Comparison of ENCODE assay signal across 1 mouse cellular context in genomic region chr11:69431829-69432639, GRCm38 (mm10).
A peak's percentile ranks its signal among the peaks of the same experiment; 100 is the strongest.
TF ChIP-seq lines count a peak whose summit lies in the region.

No protein-coding gene starts in this region.

TF ChIP-seq in CH12.LX, 34 proteins besides CTCF, POLR2A, EP300 and RAD21 (continued from another document):
- 0 out of 2 replicates have a peak, but pooled peaks have one; percentile 40 for TF ChIP-seq HCFC1 (IDR thresholded peaks at IDR 0.05; ENCODE audit: low read depth, low read length)
- 0 out of 2 replicates have a peak, but pooled peaks have one; percentile 8 for TF ChIP-seq RCOR1 (conservative IDR thresholded peaks at IDR 0.05; ENCODE audit: low read depth, low read length)
- TF ChIP-seq ZNF384 (IDR thresholded peaks at IDR 0.05; ENCODE audit: low read depth, low read length): no peak
- peak; percentile 75; the same call in 1 of the 2 replicates for TF ChIP-seq SIN3A (IDR thresholded peaks at IDR 0.05; ENCODE audit: low read length)
- peak; percentile 91 for TF ChIP-seq MYC (IDR thresholded peaks at IDR 0.05; ENCODE audit: low read depth, low read length)
- no peak for TF ChIP-seq GABPA (IDR thresholded peaks at IDR 0.05; ENCODE audit: insufficient replicate concordance, low read depth, low read length)
- TF ChIP-seq CHD1 (IDR thresholded peaks at IDR 0.05; ENCODE audit: low read depth, low read length): no peak
- no peak for TF ChIP-seq POLR2AphosphoS2 (IDR thresholded peaks at IDR 0.05; ENCODE audit: low read depth, low read length)
- TF ChIP-seq TCF12 (IDR thresholded peaks at IDR 0.05; ENCODE audit: low read depth, low read length): no peak
- no peak for TF ChIP-seq KAT2A (IDR thresholded peaks at IDR 0.05; ENCODE audit: insufficient replicate concordance, low read length)
- TF ChIP-seq MXI1 (IDR thresholded peaks at IDR 0.05; ENCODE audit: low read depth, low read length): no peak; the same call in 1 of the 2 replicates
- no peak for TF ChIP-seq TBP (conservative IDR thresholded peaks at IDR 0.05; ENCODE audit: low read depth, low read length)
- TF ChIP-seq PAX5 (IDR thresholded peaks at IDR 0.05; ENCODE audit: low read length): no peak
- no peak for TF ChIP-seq USF1 (IDR thresholded peaks at IDR 0.05; ENCODE audit: low read depth, low read length)
- peak; percentile 53; the same call in 1 of the 2 replicates for TF ChIP-seq MEF2A (IDR thresholded peaks at IDR 0.05; ENCODE audit: borderline replicate concordance, low read depth, low read length)
- peak; percentile 100 for TF ChIP-seq SMC3 (IDR thresholded peaks at IDR 0.05; ENCODE audit: low read depth, low read length)
- peak; percentile 96 for TF ChIP-seq ZC3H11A (IDR thresholded peaks at IDR 0.05; ENCODE audit: low read depth, low read length)
- no peak for TF ChIP-seq USF2 (conservative IDR thresholded peaks at IDR 0.05; ENCODE audit: low read depth, low read length)
- no peak for TF ChIP-seq ZMIZ1 (IDR thresholded peaks at IDR 0.05; ENCODE audit: low read depth, low read length)
- TF ChIP-seq MAX (IDR thresholded peaks at IDR 0.05; ENCODE audit: low read length): peak; percentile 57; the same call in 1 of the 2 replicates
- TF ChIP-seq NELFE (IDR thresholded peaks at IDR 0.05; ENCODE audit: low read depth, low read length): peak; percentile 51; the same call in 1 of the 2 replicates
- TF ChIP-seq ELF1 (IDR thresholded peaks at IDR 0.05; ENCODE audit: low read depth, low read length): peak; percentile 16; the same call in 1 of the 2 replicates
- TF ChIP-seq BHLHE40 (IDR thresholded peaks at IDR 0.05; ENCODE audit: low read depth, low read length): no peak
- no peak for TF ChIP-seq CHD2 (IDR thresholded peaks at IDR 0.05; ENCODE audit: low read length)
